Mouse (Mus musculus) intestine, embryonic 15.5 days (tissue): Measurements from ENCODE around the gene Zswim7. TPM values are rescaled to one million over a fixed set of nuclear protein-coding genes. Genes with fewer than 3 reads are reported as not detected.

Experiments used
- ATAC-seq: fragments of 200-750 bp; cut with Nextera tagmentation; 2 replicates; pipeline ENCODE4 v1.8.0; 2017; ENCODE audit warnings: moderate TSS enrichment, moderate library complexity
- H3K27ac ChIP-seq: fragments of 300-500 bp; sonication (generic); 2 replicates; pipeline ENCODE4 v1.5.1; 2015; ENCODE audit warnings: mild to moderate bottlenecking, inconsistent platforms
- H3K27me3 ChIP-seq: fragments of 300-500 bp; sonication (generic); replicated peaks from 2 replicates; pipeline ENCODE4 v1.6.1; 2015; ENCODE audit warnings: inconsistent platforms
- H3K36me3 ChIP-seq: fragments of 300-500 bp; sonication (generic); 2 replicates; pipeline ENCODE4 v1.6.1; 2015; ENCODE audit warnings: inconsistent platforms
- H3K4me1 ChIP-seq: fragments of 300-500 bp; sonication (generic); replicated peaks from 2 replicates; pipeline ENCODE4 v1.6.1; 2015; ENCODE audit warnings: inconsistent platforms
- H3K4me2 ChIP-seq: fragments of 300-500 bp; sonication (generic); replicated peaks from 2 replicates; pipeline ENCODE4 v1.6.1; 2015; ENCODE audit warnings: mild to moderate bottlenecking, inconsistent platforms
- H3K4me3 ChIP-seq: fragments of 300-500 bp; sonication (generic); replicated peaks from 2 replicates; pipeline ENCODE4 v1.5.1; 2015; ENCODE audit warnings: inconsistent platforms
- H3K9ac ChIP-seq: fragments of 300-500 bp; sonication (generic); 2 replicates; pipeline ENCODE4 v1.6.1; 2015; ENCODE audit warnings: inconsistent platforms
- H3K9me3 ChIP-seq: fragments of 300-500 bp; sonication (generic); 2 replicates; pipeline ENCODE4 v1.6.1; 2016; ENCODE audit warnings: inconsistent platforms
- WGBS: fragments of 180-500 bp; shearing (Covaris S2); methylation state at CpG from one replicate; pipeline ENCODE4 v1.1.7; 2015; 5-methylcytosine and 5-hydroxymethylcytosine counted together
- polyA plus RNA-seq: library from polyadenylated mRNA; unstranded; fragments of >200 nt; fragmentation: Nextera tagmentation; extraction: Ambion mirVana; gene quantifications from 2 replicates; pipeline ENCODE4 v1.2.1, GENCODE M21; 2015

Zswim7 gene
- polyA plus RNA-seq, 1 experiment from 2014 or later = 24.5 TPM

GRCm38 (mm10) chr11:62281601-62281997, 424 bp upstream of the Zswim7 start:
- Histone ChIP-seq H3K4me1 (no peaks in the 10 kb centered on the region), H3K4me3 (peak overlapping the region; percentile 82), H3K36me3 (no peaks in the 10 kb centered on the region; the same call in 1 of the 2 replicates), H3K4me2 (peak overlapping the region; percentile 70), H3K9me3 (no peaks in the 10 kb centered on the region), H3K9ac (peak overlapping the region; percentile 65), H3K27me3 (no peaks in the 10 kb centered on the region), H3K27ac (peak overlapping the region; percentile 94)
- ATAC-seq = peak; percentile 89
- WGBS = under 1% methylated on average over 43 of the region's 57 CpGs

DNA sequence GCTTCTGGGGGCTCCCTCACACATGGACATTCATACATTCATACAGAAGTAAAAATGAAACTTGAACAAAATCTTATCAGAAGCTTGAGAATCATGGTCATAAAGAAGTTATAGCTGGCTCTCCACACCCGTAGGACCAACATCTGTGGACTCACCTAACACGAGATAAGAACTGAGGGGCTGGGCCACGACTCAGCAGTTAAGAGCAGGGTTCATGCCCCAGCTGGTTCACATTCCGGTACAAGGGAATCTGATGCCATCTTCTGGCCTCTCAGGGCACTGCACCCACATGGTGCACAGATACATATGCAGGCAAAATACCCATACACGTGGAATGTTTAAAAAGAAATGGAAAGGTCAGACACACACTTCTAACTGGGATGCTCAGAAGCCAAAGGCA, 3.1 kb downstream of the Zswim7 start:
- H3K4me1 ChIP-seq = no peaks in the 10 kb centered on the region
- 0 out of 2 replicates have a peak overlapping the region, but pooled peaks have one; percentile 19 for H3K27ac ChIP-seq
- H3K4me2 ChIP-seq = no peak overlapping the region
- no peak overlapping the region for H3K9ac ChIP-seq
- peak; percentile 71 for ATAC-seq
- 17% methylated on average over 5 of the region's 5 CpGs for WGBS
- H3K9me3 ChIP-seq = no peaks in the 10 kb centered on the region
- no peak overlapping the region for H3K4me3 ChIP-seq
- H3K36me3 ChIP-seq = no peaks in the 10 kb centered on the region
- no peaks in the 10 kb centered on the region for H3K27me3 ChIP-seq

DNA sequence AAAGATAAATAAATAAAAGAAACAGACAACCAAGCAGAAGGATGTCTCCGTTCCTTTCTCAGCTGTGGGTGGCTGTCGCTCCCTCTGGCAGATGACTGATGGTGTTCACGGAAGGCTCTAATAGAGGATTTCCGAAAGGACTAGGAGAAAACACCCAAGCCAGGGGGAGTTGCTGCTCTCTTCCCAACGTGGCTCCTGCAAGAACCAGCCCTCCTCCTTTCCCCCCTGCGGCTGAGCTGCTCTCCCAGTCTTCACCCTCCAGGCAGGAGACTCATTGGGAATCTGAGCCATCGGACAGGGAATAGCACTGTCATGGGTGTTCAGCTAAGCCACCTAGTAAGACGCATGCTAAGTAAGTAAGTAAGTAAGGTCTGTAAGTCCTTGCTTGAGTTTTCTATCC, 4.1 kb downstream of the Zswim7 start:
- Histone ChIP-seq H3K27me3 (no peaks in the 10 kb centered on the region), H3K27ac (no peak overlapping the region), H3K4me1 (no peaks in the 10 kb centered on the region), H3K9ac (no peak overlapping the region), H3K4me2 (no peak overlapping the region), H3K36me3 (no peaks in the 10 kb centered on the region), H3K4me3 (no peak overlapping the region), H3K9me3 (no peaks in the 10 kb centered on the region)
- 53% methylated on average over 8 of the region's 8 CpGs for WGBS
- no peak for ATAC-seq

GRCm38 (mm10) chr11:62270851-62271250, 10.3 kb downstream of the Zswim7 start:
- H3K27me3 ChIP-seq = no peaks in the 10 kb centered on the region
- H3K27ac ChIP-seq = no peak overlapping the region
- H3K9ac ChIP-seq = no peak overlapping the region
- no peaks in the 10 kb centered on the region for H3K9me3 ChIP-seq
- 47% methylated on average over 5 of the region's 5 CpGs for WGBS
- H3K36me3 ChIP-seq = no peaks in the 10 kb centered on the region
- no peak overlapping the region for H3K4me2 ChIP-seq
- ATAC-seq = no peak
- no peaks in the 10 kb centered on the region for H3K4me1 ChIP-seq
- H3K4me3 ChIP-seq = no peak overlapping the region

DNA sequence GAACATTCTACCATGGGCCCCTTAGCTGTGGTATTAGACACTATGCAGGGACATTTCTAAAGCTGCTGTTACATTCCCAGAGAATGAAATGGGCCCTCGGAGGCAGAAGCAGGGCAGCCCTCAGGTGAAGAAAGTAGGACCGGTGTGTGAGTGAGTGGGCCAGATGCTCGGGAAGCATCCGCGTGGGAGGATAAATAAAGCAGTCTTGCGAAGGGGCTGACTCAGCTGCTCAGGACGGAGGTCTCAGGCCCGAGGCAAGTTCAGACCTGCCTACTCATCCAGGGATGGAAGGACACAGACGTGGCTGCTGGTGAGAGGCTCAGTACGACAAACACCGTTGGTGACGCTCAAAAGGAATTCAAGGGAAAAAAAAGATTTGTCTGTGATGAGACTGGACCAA, 12.1 kb downstream of the Zswim7 start:
- Histone ChIP-seq H3K4me1 (peaks cover 1% of the 10 kb centered on the region; the same call in 1 of the 2 replicates), H3K27me3 (no peaks in the 10 kb centered on the region), H3K4me2 (no peak overlapping the region), H3K4me3 (no peak overlapping the region), H3K27ac (no peak overlapping the region), H3K9ac (no peak overlapping the region), H3K9me3 (no peaks in the 10 kb centered on the region), H3K36me3 (no peaks in the 10 kb centered on the region)
- ATAC-seq = no peak
- WGBS = 74% methylated on average over 12 of the region's 12 CpGs

DNA sequence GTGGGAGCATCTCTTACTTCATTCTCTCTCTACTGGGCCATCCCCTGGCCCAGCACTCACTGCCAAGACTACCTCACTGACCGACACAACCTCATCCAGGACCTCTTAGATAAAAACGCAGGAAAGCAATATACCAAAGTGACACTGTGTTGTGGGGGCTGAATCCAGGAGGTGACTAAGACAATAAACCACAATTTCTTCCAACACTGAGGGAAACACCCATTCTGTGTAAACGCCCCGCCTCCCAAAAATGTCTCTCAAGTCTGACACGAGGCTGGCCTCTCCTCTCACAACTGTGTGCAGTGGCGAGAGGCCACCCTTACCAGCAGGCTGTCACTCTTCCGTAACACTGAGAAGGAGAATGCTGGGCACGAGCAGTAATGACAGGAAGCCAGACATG, 12.8 kb downstream of the Zswim7 start:
- no peaks in the 10 kb centered on the region for H3K9me3 ChIP-seq
- H3K27ac ChIP-seq = no peak overlapping the region
- H3K27me3 ChIP-seq = no peaks in the 10 kb centered on the region
- no peak for ATAC-seq
- no peak overlapping the region for H3K4me2 ChIP-seq
- 57% methylated on average over 8 of the region's 8 CpGs for WGBS
- H3K4me1 ChIP-seq = peaks cover 8% of the 10 kb centered on the region
- H3K36me3 ChIP-seq = no peaks in the 10 kb centered on the region
- H3K4me3 ChIP-seq = no peak overlapping the region
- no peak overlapping the region for H3K9ac ChIP-seq

- Histone ChIP-seq H3K4me2 (no peak overlapping the region), H3K36me3 (no peaks in the 10 kb centered on the region), H3K9ac (no peak overlapping the region), H3K4me3 (no peak overlapping the region), H3K27ac (no peak overlapping the region), H3K27me3 (no peaks in the 10 kb centered on the region), H3K9me3 (no peaks in the 10 kb centered on the region), H3K4me1 (peaks cover 8% of the 10 kb centered on the region)
- ATAC-seq = peak; percentile 61
- whole genome bisulfite sequencing = 69% methylated on average over 17 of the region's 17 CpGs
These were observed 14.5 kb downstream of the Zswim7 start for GRCm38 (mm10) chr11:62266466-62267214.

GRCm38 (mm10) chr11:62265642-62266041, 15.5 kb downstream of the Zswim7 start:
- H3K27ac ChIP-seq = no peak overlapping the region
- 76% methylated on average over 7 of the region's 7 CpGs for WGBS
- H3K9ac ChIP-seq = no peak overlapping the region
- ATAC-seq = no peak
- H3K4me2 ChIP-seq = no peak overlapping the region
- no peak overlapping the region for H3K4me3 ChIP-seq
- H3K9me3 ChIP-seq = no peaks in the 10 kb centered on the region
- no peaks in the 10 kb centered on the region for H3K36me3 ChIP-seq
- no peaks in the 10 kb centered on the region for H3K27me3 ChIP-seq
- peaks cover 8% of the 10 kb centered on the region for H3K4me1 ChIP-seq

GRCm38 (mm10) chr11:62264018-62264417, 17.2 kb downstream of the Zswim7 start:
- Histone ChIP-seq H3K9me3 (no peaks in the 10 kb centered on the region), H3K27me3 (no peaks in the 10 kb centered on the region), H3K4me3 (no peak overlapping the region), H3K27ac (0 out of 2 replicates have a peak overlapping the region, but pooled peaks have one; percentile 30), H3K4me1 (peaks cover 8% of the 10 kb centered on the region), H3K4me2 (0 out of 2 replicates have a peak overlapping the region, but pooled peaks have one; percentile 1), H3K36me3 (no peaks in the 10 kb centered on the region), H3K9ac (no peak overlapping the region)
- WGBS = 36% methylated on average over 7 of the region's 7 CpGs
- ATAC-seq = peak; percentile 75

- peaks cover 8% of the 10 kb centered on the region for H3K4me1 ChIP-seq
These were observed 17.6 kb downstream of the Zswim7 start for GRCm38 (mm10) chr11:62263599-62263998.

GRCm38 (mm10) chr11:62259214-62259613, 22.0 kb downstream of the Zswim7 start:
- no peak for ATAC-seq
- no peaks in the 10 kb centered on the region for H3K36me3 ChIP-seq
- no peaks in the 10 kb centered on the region for H3K9me3 ChIP-seq
- no peak overlapping the region for H3K9ac ChIP-seq
- H3K27me3 ChIP-seq = no peaks in the 10 kb centered on the region
- H3K4me3 ChIP-seq = no peak overlapping the region
- H3K4me2 ChIP-seq = no peak overlapping the region
- 44% methylated on average over 5 of the region's 5 CpGs for WGBS
- no peak overlapping the region for H3K27ac ChIP-seq
- H3K4me1 ChIP-seq = peaks cover 8% of the 10 kb centered on the region

More at GRCm38 (mm10) chr11:62263599-62263998, 17.6 kb downstream of the Zswim7 start:
- Histone ChIP-seq H3K9me3 (no peaks in the 10 kb centered on the region), H3K4me2 (0 out of 2 replicates have a peak overlapping the region, but pooled peaks have one; percentile 1), H3K27ac (peak overlapping the region; percentile 30; the same call in 1 of the 2 replicates), H3K27me3 (no peaks in the 10 kb centered on the region), H3K36me3 (no peaks in the 10 kb centered on the region), H3K4me3 (no peak overlapping the region), H3K9ac (no peak overlapping the region)
- ATAC-seq = peak; percentile 26; the same call in 1 of the 2 replicates
- 52% methylated on average over 7 of the region's 7 CpGs for WGBS

DNA sequence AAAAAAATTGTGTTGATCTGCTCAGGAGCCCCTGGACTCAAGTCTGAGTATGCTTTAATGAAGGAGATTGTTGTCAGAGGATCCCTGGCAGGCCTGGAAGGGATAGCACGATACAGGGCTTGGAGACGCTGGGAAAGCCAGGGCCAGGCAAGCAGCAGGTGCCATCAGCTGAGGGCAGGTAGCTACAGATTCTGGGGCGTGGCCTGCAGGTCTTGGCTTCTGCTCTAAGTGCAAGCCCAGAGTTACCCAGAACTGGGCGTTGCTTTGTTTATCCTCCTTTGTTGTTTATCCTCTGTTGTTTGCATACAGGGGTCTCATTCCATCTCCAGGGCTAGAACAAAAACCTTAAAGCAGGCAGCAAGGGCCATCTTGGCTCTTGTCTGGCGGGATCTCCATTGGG, 27.8 kb downstream of the Zswim7 start:
- WGBS = 72% methylated on average over 5 of the region's 5 CpGs
- Histone ChIP-seq H3K4me2 (no peak overlapping the region), H3K4me3 (no peak overlapping the region), H3K27me3 (peaks cover 7% of the 10 kb centered on the region; the same call in 1 of the 2 replicates), H3K36me3 (no peaks in the 10 kb centered on the region), H3K9me3 (no peaks in the 10 kb centered on the region), H3K27ac (no peak overlapping the region), H3K9ac (no peak overlapping the region), H3K4me1 (peaks cover 16% of the 10 kb centered on the region)
- ATAC-seq = no peak

DNA sequence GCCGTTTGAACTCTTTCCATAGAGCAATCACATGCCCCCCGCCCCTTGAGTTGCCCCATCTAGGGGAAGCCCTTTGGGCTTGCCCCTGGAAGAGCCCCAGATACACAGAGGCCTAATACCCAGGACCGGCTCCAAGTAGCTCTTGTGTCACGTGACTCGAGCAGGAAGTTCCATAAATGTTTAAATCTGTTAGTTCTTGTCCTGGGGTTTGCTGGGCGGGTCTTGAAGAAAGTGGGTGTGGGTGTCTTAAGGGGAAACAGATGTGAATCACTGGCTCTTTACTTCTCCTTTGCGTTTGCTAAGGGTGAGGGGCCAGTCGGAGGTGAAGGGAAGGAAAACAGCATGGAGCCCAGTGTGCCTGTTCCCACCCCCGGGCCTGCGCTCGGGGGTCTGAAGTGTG, 30.1 kb downstream of the Zswim7 start:
- peak; percentile 37 for ATAC-seq
- H3K27me3 ChIP-seq = peaks cover 7% of the 10 kb centered on the region; the same call in 1 of the 2 replicates
- no peaks in the 10 kb centered on the region for H3K36me3 ChIP-seq
- peaks cover 20% of the 10 kb centered on the region for H3K4me1 ChIP-seq
- H3K4me2 ChIP-seq = peak overlapping the region; percentile 33
- H3K4me3 ChIP-seq = no peak overlapping the region
- no peaks in the 10 kb centered on the region for H3K9me3 ChIP-seq
- 42% methylated on average over 11 of the region's 11 CpGs for WGBS
- no peak overlapping the region for H3K9ac ChIP-seq
- H3K27ac ChIP-seq = no peak overlapping the region
